Mouse (Mus musculus) MEL (cell line): Measurements from ENCODE around the gene Card14. TPM values are rescaled to one million over a fixed set of nuclear protein-coding genes. Genes with fewer than 3 reads are reported as not detected.
A peak's percentile ranks its signal among the peaks of the same experiment; 100 is the strongest.

ENCODE experiments used
- DNase-seq: peaks from one replicate; pipeline ENCODE4 v3.0.0; 2011; ENCODE audit warnings: low read depth, low spot score
- H3K27ac ChIP-seq: 2 replicates; pipeline ENCODE4 v1.5.1; 2012; ENCODE audit warnings: low read depth, mild to moderate bottlenecking, control low read depth, low read length, moderate library complexity; ENCODE audit not compliant: control insufficient read depth
- H3K27me3 ChIP-seq, 2 experiments: fragments of 150-350 bp in 1 of 2; sonication (generic) in 1 of 2; 2 replicates each; pipeline ENCODE4 v1.6.1; 2012; ENCODE audit warnings: low read length in 2 of 2, mild to moderate bottlenecking in 2 of 2, improper control_type of control experiment in 1 of 2, moderate library complexity in 1 of 2; ENCODE audit not compliant: insufficient read depth in 2 of 2, control insufficient read depth in 1 of 2
- H3K36me3 ChIP-seq, 2 experiments: 2 replicates each; pipeline ENCODE4 v1.6.1; 2012 to 2014; ENCODE audit warnings: low read length in 2 of 2, improper control_type of control experiment in 1 of 2, inconsistent platforms in 1 of 2, mild to moderate bottlenecking in 1 of 2; ENCODE audit not compliant: insufficient read depth in 2 of 2, control insufficient read depth in 1 of 2
- H3K4me1 ChIP-seq, 2 experiments: fragments of 150-350 bp in 1 of 2; sonication (generic) in 1 of 2; 2 replicates each; pipeline ENCODE4 v1.6.1; 2012; ENCODE audit warnings: low read length in 2 of 2, improper control_type of control experiment in 1 of 2, mild to moderate bottlenecking in 1 of 2; ENCODE audit not compliant: insufficient read depth in 2 of 2, control insufficient read depth in 1 of 2
- H3K4me3 ChIP-seq, 2 experiments: fragments of 150-350 bp in 1 of 2; sonication (generic) in 1 of 2; 2 replicates each; pipeline ENCODE4 v1.5.1; 2012; ENCODE audit warnings: low read depth in 2 of 2, low read length in 2 of 2, mild to moderate bottlenecking in 2 of 2, moderate library complexity in 2 of 2, control low read depth in 1 of 2, improper control_type of control experiment in 1 of 2; ENCODE audit not compliant: control insufficient read depth in 1 of 2, insufficient read depth in 1 of 2
- H3K79me2 ChIP-seq: 2 replicates; pipeline ENCODE4 v1.6.1; 2012; ENCODE audit warnings: mild to moderate bottlenecking, low read length, moderate library complexity; ENCODE audit not compliant: control insufficient read depth, poor library complexity, insufficient read depth
- H3K9ac ChIP-seq: 2 replicates; pipeline ENCODE4 v1.6.1; 2012; ENCODE audit warnings: low read depth, mild to moderate bottlenecking, control low read depth, low read length, moderate library complexity; ENCODE audit not compliant: control insufficient read depth, poor library complexity, severe bottlenecking
- H3K9me3 ChIP-seq: fragments of 150-350 bp; sonication (generic); replicated peaks from 2 replicates; pipeline ENCODE4 v1.6.1; 2012; ENCODE audit warnings: mild to moderate bottlenecking, low read length, improper control_type of control experiment, moderate library complexity; ENCODE audit not compliant: insufficient read depth
- CHD1 ChIP-seq: IDR thresholded peaks from 2 replicates; pipeline ENCODE4 v1.6.1; 2012; ENCODE audit warnings: low read depth, mild to moderate bottlenecking, inconsistent platforms, low read length, improper control_type of control experiment
- E2F4 ChIP-seq: IDR thresholded peaks from 2 replicates; pipeline ENCODE4 v1.6.1; 2011; ENCODE audit warnings: low read depth, low read length, improper control_type of control experiment, borderline replicate concordance
- EP300 ChIP-seq, 2 experiments: IDR thresholded peaks; 2 replicates each; pipeline ENCODE4 v1.6.1; 2011; ENCODE audit warnings: improper control_type of control experiment in 2 of 2, low read length in 2 of 2, low read depth in 1 of 2, mild to moderate bottlenecking in 1 of 2
- ETS1 ChIP-seq: IDR thresholded peaks from 2 replicates; pipeline ENCODE4 v1.6.1; 2012; ENCODE audit warnings: low read depth, mild to moderate bottlenecking, inconsistent platforms, low read length, improper control_type of control experiment, moderate library complexity
- GATA1 ChIP-seq: IDR thresholded peaks from 2 replicates; pipeline ENCODE4 v1.6.1; 2011; ENCODE audit warnings: low read depth, low read length, improper control_type of control experiment
- HCFC1 ChIP-seq: IDR thresholded peaks from 2 replicates; pipeline ENCODE4 v1.6.1; 2012; ENCODE audit warnings: low read depth, mild to moderate bottlenecking, inconsistent platforms, low read length, improper control_type of control experiment, moderate library complexity
- JUND ChIP-seq: IDR thresholded peaks from 2 replicates; pipeline ENCODE4 v1.6.1; 2011; ENCODE audit warnings: low read depth, mild to moderate bottlenecking, improper control_type of control experiment, low read length
- MAX ChIP-seq: IDR thresholded peaks from 2 replicates; pipeline ENCODE4 v1.6.1; 2011; ENCODE audit warnings: low read length, improper control_type of control experiment
- MXI1 ChIP-seq: IDR thresholded peaks from 2 replicates; pipeline ENCODE4 v1.6.1; 2011; ENCODE audit warnings: mild to moderate bottlenecking, low read depth, low read length, improper control_type of control experiment
- MYB ChIP-seq: IDR thresholded peaks from 2 replicates; pipeline ENCODE4 v1.6.1; 2011; ENCODE audit warnings: mild to moderate bottlenecking, low read depth, low read length, improper control_type of control experiment
- NELFE ChIP-seq: IDR thresholded peaks from 2 replicates; pipeline ENCODE4 v1.6.1; 2011; ENCODE audit warnings: low read depth, low read length, improper control_type of control experiment
- NRF1 ChIP-seq: IDR thresholded peaks from 2 replicates; pipeline ENCODE4 v1.6.1; 2014; ENCODE audit warnings: low read depth, mild to moderate bottlenecking, inconsistent platforms, low read length, improper control_type of control experiment, moderate library complexity; ENCODE audit not compliant: poor library complexity, insufficient read depth, severe bottlenecking
- POLR2AphosphoS2 ChIP-seq: IDR thresholded peaks from 2 replicates; pipeline ENCODE4 v1.6.1; 2011; ENCODE audit warnings: low read length, improper control_type of control experiment
- SMC3 ChIP-seq: IDR thresholded peaks from 2 replicates; pipeline ENCODE4 v1.6.1; 2011; ENCODE audit warnings: low read depth, low read length, improper control_type of control experiment
- TAL1 ChIP-seq: IDR thresholded peaks from 2 replicates; pipeline ENCODE4 v1.6.1; 2012; ENCODE audit warnings: mild to moderate bottlenecking, inconsistent platforms, low read length, moderate library complexity, mixed read lengths
- TCF12 ChIP-seq: IDR thresholded peaks from 2 replicates; pipeline ENCODE4 v1.6.1; 2014; ENCODE audit warnings: low read depth, mild to moderate bottlenecking, inconsistent platforms, low read length, improper control_type of control experiment, moderate library complexity
- UBTF ChIP-seq: IDR thresholded peaks from 2 replicates; pipeline ENCODE4 v1.6.1; 2012; ENCODE audit warnings: low read depth, mild to moderate bottlenecking, inconsistent platforms, low read length, improper control_type of control experiment, moderate library complexity, borderline replicate concordance; ENCODE audit not compliant: insufficient read depth
- USF1 ChIP-seq: IDR thresholded peaks from 2 replicates; pipeline ENCODE4 v1.6.1; 2014; ENCODE audit warnings: low read depth, mild to moderate bottlenecking, inconsistent platforms, low read length, improper control_type of control experiment, moderate library complexity
- USF2 ChIP-seq, 2 experiments: IDR thresholded peaks; 2 replicates each; pipeline ENCODE4 v1.6.1; 2011 to 2012; ENCODE audit warnings: improper control_type of control experiment in 2 of 2, low read length in 2 of 2, borderline replicate concordance in 1 of 2, inconsistent platforms in 1 of 2, low read depth in 1 of 2, mild to moderate bottlenecking in 1 of 2; ENCODE audit not compliant: insufficient read depth in 1 of 2
- ZKSCAN1 ChIP-seq: IDR thresholded peaks from 2 replicates; pipeline ENCODE4 v1.6.1; 2012; ENCODE audit warnings: low read depth, mild to moderate bottlenecking, inconsistent platforms, low read length, improper control_type of control experiment, moderate library complexity
- ZMIZ1 ChIP-seq: IDR thresholded peaks from 2 replicates; pipeline ENCODE4 v1.6.1; 2012; ENCODE audit warnings: low read depth, mild to moderate bottlenecking, inconsistent platforms, low read length, improper control_type of control experiment, moderate library complexity
- polyA plus RNA-seq, 2 experiments: library from polyadenylated mRNA; stranded (reverse) in 1 of 2; unstranded in 1 of 2; fragments of >175 nt in 1 of 2; fragments of >200 nt in 1 of 2; gene quantifications; 2 replicates each; pipeline versions ENCODE4 v1.2.1 to v1.2.4; 2012; ENCODE audit warnings: low replicate concordance in 2 of 2, low read depth in 1 of 2; ENCODE audit not compliant: insufficient read length in 2 of 2, insufficient read depth in 1 of 2, missing spikeins in 1 of 2
- total RNA-seq: library from RNA; depleted of rRNA; stranded (reverse); fragments of 300-350 nt; gene quantifications from 2 replicates; pipeline ENCODE4 v1.2.3, GENCODE M21; 2012

The Card14 gene
- total and polyA plus RNA-seq, 3 experiments: not detected

DNA sequence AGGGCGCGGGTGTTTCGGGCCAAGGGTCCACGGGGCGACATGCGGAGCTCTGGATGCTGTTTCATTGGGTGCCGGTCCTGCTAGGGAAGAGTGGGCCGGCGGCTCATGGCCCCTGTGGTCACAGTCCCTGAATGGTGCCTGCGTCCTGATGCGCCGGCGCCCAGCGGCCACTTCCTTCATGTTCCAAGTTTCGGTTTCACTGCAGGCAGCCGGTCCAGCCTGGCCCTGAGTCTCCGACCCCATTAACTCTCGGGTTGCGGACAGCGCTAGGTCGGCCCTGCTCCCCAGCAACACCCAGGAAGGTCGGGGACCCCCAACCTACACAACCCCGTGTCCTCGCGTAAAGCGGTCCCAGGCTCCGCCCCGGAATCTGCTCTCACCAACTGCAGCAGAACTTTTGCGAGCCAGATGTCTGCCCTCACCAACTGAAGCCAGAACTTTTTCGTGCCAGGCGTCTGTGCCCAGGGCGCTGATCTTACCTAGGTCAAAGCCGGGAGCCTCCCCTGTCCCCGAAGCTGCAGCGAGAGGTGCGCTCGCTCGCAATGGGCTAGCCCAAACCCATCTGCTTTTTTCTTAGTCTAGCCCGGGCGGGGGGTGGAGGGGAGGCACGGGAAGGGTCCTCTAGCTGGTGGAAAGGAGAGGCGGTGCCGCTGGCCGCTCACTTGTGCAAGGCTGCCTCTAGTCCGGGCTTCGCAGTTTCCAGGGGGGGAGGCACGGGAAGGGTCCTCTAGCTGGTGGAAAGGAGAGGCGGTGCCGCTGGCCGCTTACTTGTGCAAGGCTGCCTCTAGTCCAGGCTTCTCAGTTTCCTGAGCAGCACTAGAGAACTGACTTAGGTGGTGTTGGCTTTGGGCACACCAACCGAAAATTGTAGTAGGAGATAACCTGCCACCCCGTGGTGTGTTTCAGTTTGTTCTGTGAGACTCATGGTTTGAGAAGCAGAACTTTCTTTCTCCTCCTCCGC lies 83.0 kb downstream of the Card14 start (continued):
- TF ChIP-seq EP300 (IDR thresholded peaks at IDR 0.05; ENCODE audit: low read depth in 1 of 2, low read length in 2 of 2) (no peak), CHD1 (no peak; the same call in 1 of the 2 replicates), NRF1 (no peak), USF1 (no peak), ETS1 (0 out of 2 replicates have a peak, but pooled peaks have one; percentile 17)
- TF ChIP-seq, all 39 proteins: peak for 11

DNA sequence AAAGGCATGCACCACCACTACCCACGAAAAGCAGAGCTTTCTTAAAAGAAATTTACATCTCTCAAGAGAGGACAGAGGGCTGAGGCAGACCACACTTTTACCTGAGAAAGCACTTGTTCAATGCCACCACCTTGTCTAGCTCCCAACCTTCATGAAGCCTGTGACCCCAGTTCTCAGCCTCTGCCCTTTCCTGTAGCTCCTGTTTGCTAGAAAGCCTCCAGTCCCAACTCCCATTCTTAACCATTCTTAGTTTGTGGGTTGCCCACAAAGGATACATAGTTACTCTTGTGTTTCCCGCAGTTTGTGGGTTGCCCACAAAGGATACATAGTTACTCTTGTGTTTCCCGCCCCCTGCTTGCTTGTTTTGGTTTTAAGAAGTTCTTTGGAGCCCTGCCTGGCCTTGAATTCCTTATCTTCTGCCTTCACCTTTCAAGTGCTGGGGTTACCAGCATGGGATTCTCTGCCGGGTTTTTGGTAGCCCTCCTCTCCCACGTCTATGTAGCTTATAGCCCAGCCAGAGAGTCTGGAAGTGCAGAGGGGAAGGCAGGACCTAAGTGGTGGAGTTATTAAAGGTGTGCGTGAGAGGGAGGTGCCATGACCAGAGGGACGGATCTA lies 83.9 kb downstream of the Card14 start:
- Histone ChIP-seq H3K9ac (peak overlapping the region; percentile 71), H3K4me1 (peaks cover 6 to 25% of the 10 kb centered on the region in 2 experiments), H3K27me3 (peaks cover 5 to 6% of the 10 kb centered on the region in 2 experiments), H3K79me2 (no peaks in the 10 kb centered on the region; the same call in 1 of the 2 replicates), H3K9me3 (no peaks in the 10 kb centered on the region), H3K36me3 (peaks cover 0 to 5% of the 10 kb centered on the region in 2 experiments; a peak in 1 of 4 replicates), H3K4me3 (peak overlapping the region; percentile 80 to 84), H3K27ac (peak overlapping the region; percentile 40)
- DNase-seq: peak; percentile 89
- TF ChIP-seq MYB: no peak
- peak; percentile 79 for TF ChIP-seq TAL1
- peak; percentile 52; the same call in 1 of the 2 replicates for TF ChIP-seq TCF12
- TF ChIP-seq JUND: no peak
- peak; percentile 50; the same call in 1 of the 2 replicates for TF ChIP-seq MAX
- peak; percentile 3 to 11; a peak in 1 of 4 replicates for TF ChIP-seq EP300 (IDR thresholded peaks at IDR 0.05; ENCODE audit: low read depth in 1 of 2, low read length in 2 of 2)
- 0 out of 2 replicates have a peak, but pooled peaks have one; percentile 43 for TF ChIP-seq UBTF
- no peak for TF ChIP-seq USF2 (IDR thresholded peaks at IDR 0.05; ENCODE audit: borderline replicate concordance in 1 of 2, insufficient read depth in 1 of 2, low read depth in 1 of 2, low read length in 2 of 2)
- TF ChIP-seq NRF1: no peak
- peak; percentile 59; the same call in 1 of the 2 replicates for TF ChIP-seq E2F4
- TF ChIP-seq NELFE: no peak
- TF ChIP-seq HCFC1: no peak
- peak; percentile 54 for TF ChIP-seq MXI1
- TF ChIP-seq ZKSCAN1: no peak
- TF ChIP-seq GATA1: peak; percentile 68
- TF ChIP-seq SMC3: no peak
- no peak for TF ChIP-seq POLR2AphosphoS2
- TF ChIP-seq ZMIZ1: no peak
